Mouse (Mus musculus) ES-E14 (cell line): Measurements from ENCODE around the gene Coch. TPM values are rescaled to one million over a fixed set of nuclear protein-coding genes. Genes with fewer than 3 reads are reported as not detected.

Experiments used
- DNase-seq: peaks from one replicate; pipeline ENCODE4 v3.0.0-alpha.2; 2013; ENCODE audit warnings: low read depth, low spot score
- H3K27ac ChIP-seq: 2 replicates; pipeline ENCODE4 v1.5.1; 2012; ENCODE audit warnings: low read depth, mild to moderate bottlenecking, low read length, moderate library complexity, mixed read lengths; ENCODE audit not compliant: poor library complexity, insufficient read depth, severe bottlenecking
- H3K36me3 ChIP-seq: 2 replicates; pipeline ENCODE4 v1.6.1; 2012; ENCODE audit warnings: mild to moderate bottlenecking, low read length, moderate library complexity, mixed read lengths; ENCODE audit not compliant: control insufficient read depth, poor library complexity, insufficient read depth, severe bottlenecking
- H3K4me1 ChIP-seq, 2 experiments: fragments of 150-350 bp in 1 of 2; sonication (generic) in 1 of 2; 2 replicates each; pipeline ENCODE4 v1.6.1; 2012; ENCODE audit warnings: low read length in 2 of 2, mild to moderate bottlenecking in 1 of 2, mixed read lengths in 1 of 2; ENCODE audit not compliant: control insufficient read depth in 2 of 2, insufficient read depth in 2 of 2, poor library complexity in 1 of 2
- H3K4me3 ChIP-seq, 2 experiments: fragments of 150-350 bp in 1 of 2; sonication (generic) in 1 of 2; 2 replicates each; pipeline ENCODE4 v1.5.1; 2012; ENCODE audit warnings: low read length in 2 of 2, low read depth in 1 of 2, mild to moderate bottlenecking in 1 of 2, mixed read lengths in 1 of 2; ENCODE audit not compliant: insufficient read depth in 1 of 2, poor library complexity in 1 of 2, severe bottlenecking in 1 of 2
- H3K9ac ChIP-seq: 2 replicates; pipeline ENCODE4 v1.6.1; 2012; ENCODE audit warnings: low read depth, mild to moderate bottlenecking, low read length, mixed read lengths; ENCODE audit not compliant: poor library complexity, insufficient read depth, severe bottlenecking
- H3K9me3 ChIP-seq: fragments of 150-350 bp; sonication (generic); 2 replicates; pipeline ENCODE4 v1.6.1; 2012; ENCODE audit warnings: low read depth, mild to moderate bottlenecking, low read length; ENCODE audit not compliant: control insufficient read depth, insufficient read depth
- CHD2 ChIP-seq: IDR thresholded peaks from 2 replicates; pipeline ENCODE4 v1.6.1; 2014; ENCODE audit warnings: mild to moderate bottlenecking, low read depth, low read length, inconsistent platforms
- HCFC1 ChIP-seq: IDR thresholded peaks from 2 replicates; pipeline ENCODE4 v1.6.1; 2012; ENCODE audit warnings: low read length, inconsistent platforms, borderline replicate concordance; ENCODE audit not compliant: insufficient read depth
- MAFK ChIP-seq: IDR thresholded peaks from 2 replicates; pipeline ENCODE4 v1.6.1; 2014; ENCODE audit warnings: mild to moderate bottlenecking, low read depth, low read length, inconsistent platforms; ENCODE audit not compliant: insufficient read depth
- ZC3H11A ChIP-seq: IDR thresholded peaks from 2 replicates; pipeline ENCODE4 v1.6.1; 2012; ENCODE audit warnings: low read depth, mild to moderate bottlenecking, inconsistent platforms, low read length, borderline replicate concordance
- ZNF384 ChIP-seq: IDR thresholded peaks from 2 replicates; pipeline ENCODE4 v1.6.1; 2012; ENCODE audit warnings: low read depth, low read length, inconsistent platforms
- in situ Hi-C, 2 experiments: fragments of 600-800 bp; cut with MboI; formaldehyde crosslinking; loops; one replicate each; pipeline ENCODE4 v1.15.1; 2025; ENCODE audit warnings: low sequenced_read_pairs in 2 of 2, inconsistent platforms in 1 of 2; ENCODE audit not compliant: unreplicated experiment in 2 of 2
- total RNA-seq: library from RNA; depleted of rRNA; stranded (reverse); fragments of 300-350 nt; gene quantifications from 2 replicates; pipeline ENCODE4 v1.2.3, GENCODE M21; 2012

Coch gene
- total RNA-seq, 1 experiment = 35.3 TPM

- TF ChIP-seq ZNF384 (no peak), CHD2 (no peak), MAFK (no peak), ZC3H11A (no peak), HCFC1 (no peak)
- Histone ChIP-seq H3K9me3 (no peaks in the 10 kb centered on the region), H3K4me3 (no peak overlapping the region), H3K9ac (no peak overlapping the region), H3K36me3 (peaks cover 2% of the 10 kb centered on the region), H3K27ac (no peak overlapping the region), H3K4me1 (no peaks in the 10 kb centered on the region)
- no peak for DNase-seq
- in situ Hi-C loops = no loop called here
Measured at GRCm38 (mm10) chr12:51612361-51612760, 19.2 kb downstream of the Coch start.

- DNase-seq = no peak
- no peak overlapping the region for H3K9ac ChIP-seq
- TF ChIP-seq CHD2 (no peak), ZNF384 (peak; percentile 64; the same call in 1 of the 2 replicates)
- no peak overlapping the region for H3K4me3 ChIP-seq
- H3K27ac ChIP-seq = no peak overlapping the region
- H3K36me3 ChIP-seq = peaks cover 2% of the 10 kb centered on the region
- in situ Hi-C loops = no loop called here
- H3K9me3 ChIP-seq = no peaks in the 10 kb centered on the region
- H3K4me1 ChIP-seq = no peaks in the 10 kb centered on the region
Measured at GRCm38 (mm10) chr12:51620572-51620971, 27.4 kb downstream of the Coch start.

GRCm38 (mm10) chr12:51621161-51621560 is 28.0 kb downstream of the Coch start:
- DNase-seq = no peak
- peaks cover 2% of the 10 kb centered on the region for H3K36me3 ChIP-seq
- no peaks in the 10 kb centered on the region for H3K4me1 ChIP-seq
- in situ Hi-C loops = no loop called here
- TF ChIP-seq MAFK (no peak), ZNF384 (no peak), HCFC1 (no peak), ZC3H11A (no peak), CHD2 (no peak)
- no peak overlapping the region for H3K9ac ChIP-seq
- H3K9me3 ChIP-seq = no peaks in the 10 kb centered on the region
- no peak overlapping the region for H3K27ac ChIP-seq
- no peak overlapping the region for H3K4me3 ChIP-seq

- Histone ChIP-seq H3K9me3 (no peaks in the 10 kb centered on the region), H3K27ac (no peak overlapping the region), H3K4me1 (no peaks in the 10 kb centered on the region), H3K4me3 (no peak overlapping the region), H3K36me3 (peaks cover 2% of the 10 kb centered on the region; the same call in 1 of the 2 replicates), H3K9ac (no peak overlapping the region)
- no peak for TF ChIP-seq CHD2
- no peak for TF ChIP-seq HCFC1
- no peak for TF ChIP-seq ZC3H11A
- TF ChIP-seq MAFK = no peak
- DNase-seq = no peak
- in situ Hi-C loops = no loop called here
Measured at GRCm38 (mm10) chr12:51622670-51623365, 29.7 kb downstream of the Coch start.

GRCm38 (mm10) chr12:51623366-51623694 is 30.2 kb downstream of the Coch start:
- Histone ChIP-seq H3K4me3 (no peak overlapping the region), H3K36me3 (no peaks in the 10 kb centered on the region), H3K9ac (no peak overlapping the region), H3K27ac (no peak overlapping the region), H3K4me1 (no peaks in the 10 kb centered on the region), H3K9me3 (no peaks in the 10 kb centered on the region)
- no peak for DNase-seq
- no peak for TF ChIP-seq CHD2
- TF ChIP-seq ZNF384 = no peak
- TF ChIP-seq HCFC1 = no peak
- no peak for TF ChIP-seq MAFK
- TF ChIP-seq ZC3H11A = no peak
- in situ Hi-C loops = no loop called here
